Mouse (Mus musculus): Measurements from ENCODE around the gene Tnfaip8l1.

- TF ChIP-seq CTCF (IDR thresholded peaks at IDR 0.05; ENCODE audit: extremely low read depth, insufficient read depth, low read length): no peak
- no peak for TF ChIP-seq POLR2A (IDR thresholded peaks at IDR 0.05; ENCODE audit: extremely low read depth, insufficient read depth, low read length)
These were observed 11.2 kb downstream of the Tnfaip8l1 start for GRCm38 (mm10) chr17:56173401-56174046.
